Mouse (Mus musculus) small intestine, adult 2 months (tissue): ENCODE measurements around the gene Caap1. TPM values are rescaled to one million over a fixed set of nuclear protein-coding genes. Genes with fewer than 3 reads are reported as not detected.

Experiments used
- H3K27ac ChIP-seq: fragments of 200-500 bp; 2 replicates; pipeline ENCODE4 v1.5.1; 2012; ENCODE audit warnings: low read depth, low read length, control low read depth, inconsistent platforms; ENCODE audit not compliant: insufficient read depth
- H3K27me3 ChIP-seq: fragments of 200-500 bp; 2 replicates; pipeline ENCODE4 v1.6.1; 2012; ENCODE audit warnings: mild to moderate bottlenecking, moderate library complexity, low read length, inconsistent platforms; ENCODE audit not compliant: control insufficient read depth, insufficient read depth
- H3K36me3 ChIP-seq: fragments of 200-500 bp; 2 replicates; pipeline ENCODE4 v1.6.1; 2012; ENCODE audit warnings: mild to moderate bottlenecking, low read length, control low read depth, inconsistent platforms; ENCODE audit not compliant: control insufficient read depth, insufficient read depth
- H3K4me1 ChIP-seq: fragments of 200-500 bp; 2 replicates; pipeline ENCODE4 v1.6.1; 2012; ENCODE audit warnings: low read length, inconsistent platforms, mixed read lengths; ENCODE audit not compliant: control insufficient read depth, insufficient read depth, insufficient read length
- H3K4me3 ChIP-seq: fragments of 200-500 bp; 2 replicates; pipeline ENCODE4 v1.5.1; 2012; ENCODE audit warnings: low read depth, mild to moderate bottlenecking, control low read depth, inconsistent platforms, low read length, moderate library complexity
- CTCF ChIP-seq: fragments of 200-500 bp; IDR thresholded peaks from 2 replicates; pipeline ENCODE4 v1.5.1; 2012; ENCODE audit warnings: low read depth, mild to moderate bottlenecking, control low read depth, inconsistent platforms, low read length, moderate library complexity, mixed read lengths; ENCODE audit not compliant: insufficient replicate concordance, insufficient read length; ENCODE audit errors: extremely low read depth
- POLR2A ChIP-seq: fragments of 200-500 bp; IDR thresholded peaks from 2 replicates; pipeline ENCODE4 v1.6.1; 2012; ENCODE audit warnings: low read depth, mild to moderate bottlenecking, control low read depth, inconsistent platforms, low read length, moderate library complexity
- WGBS: fragments of 180-500 bp; shearing (Covaris S2); methylation state at CpG from one replicate; pipeline ENCODE4 v1.1.7; 2018; 5-methylcytosine and 5-hydroxymethylcytosine counted together
- polyA plus RNA-seq: library from polyadenylated mRNA; depleted of rRNA; stranded (reverse); fragments of >200 nt; gene quantifications from 2 replicates; pipeline ENCODE4 v1.2.3, GENCODE M21; 2012

Gene Caap1
- polyA plus RNA-seq, 1 experiment: 4.6 TPM

- Histone ChIP-seq H3K27me3 (no peaks in the 10 kb centered on the region), H3K4me1 (no peaks in the 10 kb centered on the region), H3K36me3 (peaks cover 3% of the 10 kb centered on the region), H3K27ac (no peak overlapping the region), H3K4me3 (no peak overlapping the region)
- 90% methylated on average over 5 of the region's 5 CpGs for WGBS
- TF ChIP-seq POLR2A (no peak), CTCF (no peak)
Observed at GRCm38 (mm10) chr4:94554955-94555494, 1.6 kb downstream of the Caap1 start.

GRCm38 (mm10) chr4:94544321-94544720 is 12.3 kb downstream of the Caap1 start:
- H3K27ac ChIP-seq: no peak overlapping the region
- no peaks in the 10 kb centered on the region for H3K4me1 ChIP-seq
- WGBS: 85% methylated on average over 7 of the region's 7 CpGs
- TF ChIP-seq CTCF (no peak), POLR2A (no peak)
- H3K36me3 ChIP-seq: peaks cover 23% of the 10 kb centered on the region
- H3K27me3 ChIP-seq: no peaks in the 10 kb centered on the region
- no peak overlapping the region for H3K4me3 ChIP-seq

GRCm38 (mm10) chr4:94543041-94543440 is 13.6 kb downstream of the Caap1 start:
- 92% methylated on average over 4 of the region's 4 CpGs for WGBS
- H3K27me3 ChIP-seq: no peaks in the 10 kb centered on the region
- H3K4me3 ChIP-seq: no peak overlapping the region
- TF ChIP-seq CTCF (no peak), POLR2A (no peak)
- no peak overlapping the region for H3K27ac ChIP-seq
- H3K4me1 ChIP-seq: no peaks in the 10 kb centered on the region
- H3K36me3 ChIP-seq: peaks cover 24% of the 10 kb centered on the region

GRCm38 (mm10) chr4:94533205-94533604 is 23.4 kb downstream of the Caap1 start:
- Histone ChIP-seq H3K36me3 (peaks cover 5% of the 10 kb centered on the region; the same call in 1 of the 2 replicates), H3K4me1 (no peaks in the 10 kb centered on the region), H3K4me3 (no peak overlapping the region), H3K27ac (no peak overlapping the region), H3K27me3 (no peaks in the 10 kb centered on the region)
- TF ChIP-seq CTCF: no peak
- no peak for TF ChIP-seq POLR2A

- Histone ChIP-seq H3K4me3 (no peak overlapping the region), H3K4me1 (no peaks in the 10 kb centered on the region), H3K27ac (no peak overlapping the region), H3K27me3 (no peaks in the 10 kb centered on the region), H3K36me3 (0 out of 2 replicates have a peak, but pooled peaks cover under 1% of the 10 kb centered on the region)
- no peak for TF ChIP-seq POLR2A
- TF ChIP-seq CTCF: no peak
- WGBS: 94% methylated on average over 1 of the region's 1 CpGs
Observed at GRCm38 (mm10) chr4:94529448-94529847, 27.1 kb downstream of the Caap1 start.

- H3K4me3 ChIP-seq: no peak overlapping the region
- TF ChIP-seq POLR2A: no peak
- TF ChIP-seq CTCF: no peak
- H3K27me3 ChIP-seq: no peaks in the 10 kb centered on the region
- H3K4me1 ChIP-seq: no peaks in the 10 kb centered on the region
- H3K36me3 ChIP-seq: no peaks in the 10 kb centered on the region
- H3K27ac ChIP-seq: no peak overlapping the region
Observed at GRCm38 (mm10) chr4:94523321-94523720, 33.3 kb downstream of the Caap1 start.

GRCm38 (mm10) chr4:94517631-94518030 is 39.0 kb downstream of the Caap1 start:
- Histone ChIP-seq H3K36me3 (0 out of 2 replicates have a peak, but pooled peaks cover 2% of the 10 kb centered on the region), H3K27ac (no peak overlapping the region), H3K4me3 (no peak overlapping the region), H3K4me1 (no peaks in the 10 kb centered on the region), H3K27me3 (no peaks in the 10 kb centered on the region)
- WGBS: 69% methylated on average over 4 of the region's 4 CpGs
- TF ChIP-seq POLR2A (no peak), CTCF (no peak)

GRCm38 (mm10) chr4:94515366-94515765 is 41.2 kb downstream of the Caap1 start:
- 79% methylated on average over 3 of the region's 3 CpGs for WGBS
- Histone ChIP-seq H3K4me1 (no peaks in the 10 kb centered on the region), H3K4me3 (no peak overlapping the region), H3K36me3 (peaks cover 6% of the 10 kb centered on the region; the same call in 1 of the 2 replicates), H3K27ac (no peak overlapping the region), H3K27me3 (no peaks in the 10 kb centered on the region)
- TF ChIP-seq CTCF (no peak), POLR2A (no peak)
